Mouse (Mus musculus) limb, embryonic 13.5 days (tissue): ENCODE data around the gene Ppip5k2. TPM values are rescaled to one million over a fixed set of nuclear protein-coding genes. Genes with fewer than 3 reads are reported as not detected.
A peak's percentile ranks its signal among the peaks of the same experiment; 100 is the strongest.

ENCODE experiments used
- ATAC-seq: fragments of 200-750 bp; cut with Nextera tagmentation; 2 replicates; pipeline ENCODE4 v1.8.0; 2017; ENCODE audit warnings: low read depth, moderate number of reproducible peaks, moderate TSS enrichment; ENCODE audit not compliant: low FRiP score
- H3K27ac ChIP-seq: fragments of 300-500 bp; sonication (generic); 2 replicates; pipeline ENCODE4 v1.5.1; 2015; ENCODE audit warnings: inconsistent platforms, mild to moderate bottlenecking, moderate library complexity
- H3K27me3 ChIP-seq: fragments of 300-500 bp; sonication (generic); 2 replicates; pipeline ENCODE4 v1.6.1; 2015; ENCODE audit warnings: mild to moderate bottlenecking, inconsistent platforms
- H3K36me3 ChIP-seq: fragments of 300-500 bp; sonication (generic); 2 replicates; pipeline ENCODE4 v1.6.1; 2015; ENCODE audit warnings: inconsistent platforms, mild to moderate bottlenecking, moderate library complexity
- H3K4me1 ChIP-seq: fragments of 300-500 bp; sonication (generic); 2 replicates; pipeline ENCODE4 v1.6.1; 2015; ENCODE audit warnings: inconsistent platforms
- H3K4me2 ChIP-seq: fragments of 300-500 bp; sonication (generic); replicated peaks from 2 replicates; pipeline ENCODE4 v1.6.1; 2015; ENCODE audit warnings: inconsistent platforms, mild to moderate bottlenecking, moderate library complexity
- H3K4me3 ChIP-seq: fragments of 300-500 bp; sonication (generic); 2 replicates; pipeline ENCODE4 v1.5.1; 2015; ENCODE audit warnings: moderate library complexity, mild to moderate bottlenecking, inconsistent platforms
- H3K9ac ChIP-seq: fragments of 300-500 bp; sonication (generic); 2 replicates; pipeline ENCODE4 v1.6.1; 2015; ENCODE audit warnings: mild to moderate bottlenecking, inconsistent platforms
- H3K9me3 ChIP-seq: fragments of 300-500 bp; sonication (generic); 2 replicates; pipeline ENCODE4 v1.6.1; 2016; ENCODE audit warnings: inconsistent platforms
- WGBS: fragments of 180-500 bp; shearing (Covaris S2); methylation state at CpG from one replicate; pipeline ENCODE4 v1.1.7; 2015; 5-methylcytosine and 5-hydroxymethylcytosine counted together
- polyA plus RNA-seq: library from polyadenylated mRNA; unstranded; fragments of >200 nt; fragmentation: Nextera tagmentation; extraction: Ambion mirVana; gene quantifications from 2 replicates; pipeline ENCODE4 v1.2.1, GENCODE M21; 2015

Ppip5k2 gene
- polyA plus RNA-seq, 1 experiment from 2014 or later, result 34.2 TPM

DNA sequence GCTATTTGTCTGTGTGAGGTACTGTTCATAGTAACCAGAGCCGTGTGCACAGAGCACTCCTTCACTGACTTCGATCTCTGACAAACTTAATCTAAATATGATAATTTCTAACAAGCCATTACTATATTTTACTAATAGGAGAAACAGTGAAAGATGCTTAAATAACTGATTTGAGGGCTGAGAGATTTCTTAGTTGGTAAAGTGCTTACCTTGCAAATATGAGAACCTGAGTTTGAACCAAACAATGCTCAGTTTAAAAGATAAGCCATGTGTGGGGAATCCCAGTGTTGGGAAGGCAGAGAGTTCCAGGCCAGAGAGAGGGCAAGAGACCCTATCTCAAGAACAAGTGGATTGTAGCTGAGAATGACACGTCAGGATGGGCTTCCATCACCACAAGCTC, 22.0 kb downstream of the Ppip5k2 start:
- no peak overlapping the region for H3K9ac ChIP-seq
- H3K4me1 ChIP-seq, result no peaks in the 10 kb centered on the region
- no peaks in the 10 kb centered on the region for H3K27me3 ChIP-seq
- no peaks in the 10 kb centered on the region for H3K9me3 ChIP-seq
- H3K36me3 ChIP-seq, result peaks cover 51% of the 10 kb centered on the region
- no peak overlapping the region for H3K27ac ChIP-seq
- ATAC-seq, result no peak
- H3K4me2 ChIP-seq, result no peak overlapping the region
- WGBS, result 88% methylated on average over 3 of the region's 3 CpGs
- H3K4me3 ChIP-seq, result no peak overlapping the region

DNA sequence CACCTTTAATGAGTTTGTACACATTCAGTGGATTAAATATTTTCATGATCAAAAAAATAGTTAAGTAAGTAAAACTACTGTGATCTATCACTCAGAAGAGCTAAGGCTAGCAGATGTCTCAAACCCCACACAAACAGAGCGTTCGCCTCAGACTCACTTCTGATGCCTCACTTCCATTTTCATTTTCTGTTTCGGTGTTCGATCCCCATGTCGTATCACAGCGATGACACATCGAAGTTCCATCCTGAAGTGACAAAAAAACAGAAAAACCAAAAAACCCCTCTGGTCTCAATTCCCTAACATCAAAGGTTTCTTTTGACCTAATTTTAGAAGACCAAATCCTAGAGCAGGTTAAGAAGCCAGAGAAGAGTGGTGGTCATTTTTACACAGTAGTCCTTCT, 23.9 kb downstream of the Ppip5k2 start:
- Histone ChIP-seq H3K4me2 (no peak overlapping the region), H3K9me3 (no peaks in the 10 kb centered on the region), H3K36me3 (peaks cover 50% of the 10 kb centered on the region), H3K27me3 (no peaks in the 10 kb centered on the region), H3K4me1 (no peaks in the 10 kb centered on the region), H3K4me3 (no peak overlapping the region), H3K27ac (no peak overlapping the region), H3K9ac (no peak overlapping the region)
- ATAC-seq, result no peak
- WGBS, result 97% methylated on average over 7 of the region's 7 CpGs

DNA sequence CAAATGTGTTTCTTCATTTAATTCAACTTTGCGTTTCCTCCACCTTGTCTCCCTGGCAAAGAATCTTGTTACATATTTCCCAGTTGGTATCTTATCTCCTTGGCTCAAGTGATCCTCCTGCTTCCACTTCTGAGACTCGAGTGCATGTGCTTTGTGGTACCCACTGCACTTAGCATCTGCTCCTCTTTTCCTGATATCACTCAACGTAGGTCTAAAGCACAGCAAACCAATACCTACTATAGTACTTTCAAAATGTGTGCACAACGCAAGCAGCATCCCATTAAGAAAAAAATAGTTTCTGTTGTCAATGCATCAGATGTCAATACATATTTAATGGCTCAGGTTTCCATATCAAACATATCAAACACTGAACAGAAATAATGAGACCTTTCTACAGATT, 24.5 kb downstream of the Ppip5k2 start:
- 90% methylated on average over 4 of the region's 4 CpGs for WGBS
- Histone ChIP-seq H3K27ac (no peak overlapping the region), H3K9ac (no peak overlapping the region), H3K9me3 (no peaks in the 10 kb centered on the region), H3K4me1 (no peaks in the 10 kb centered on the region), H3K4me3 (no peak overlapping the region), H3K27me3 (no peaks in the 10 kb centered on the region), H3K36me3 (peaks cover 50% of the 10 kb centered on the region), H3K4me2 (no peak overlapping the region)
- ATAC-seq, result no peak

DNA sequence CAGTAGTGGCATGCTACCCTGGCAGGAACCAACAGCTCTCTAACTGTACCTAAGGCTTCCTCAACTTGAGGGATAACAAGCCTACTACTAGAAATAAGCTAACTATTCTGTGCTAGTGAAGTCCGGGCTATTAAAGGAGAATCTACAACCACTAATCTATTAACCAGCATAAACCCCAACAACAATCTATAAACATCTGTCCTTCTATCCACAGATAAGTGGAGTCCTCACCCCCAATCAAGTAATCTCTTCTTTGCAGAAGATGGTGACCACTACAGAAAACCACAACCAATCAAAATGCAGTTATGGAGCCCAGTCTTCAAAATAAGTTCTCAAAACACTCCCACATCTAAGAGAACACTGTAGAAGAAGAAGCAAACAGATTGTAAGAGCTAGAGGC, 27.1 kb downstream of the Ppip5k2 start:
- no peak overlapping the region for H3K4me2 ChIP-seq
- peaks cover 50% of the 10 kb centered on the region for H3K36me3 ChIP-seq
- no peaks in the 10 kb centered on the region for H3K4me1 ChIP-seq
- no peak for ATAC-seq
- WGBS, result 100% methylated on average over 1 of the region's 1 CpGs
- H3K9ac ChIP-seq, result no peak overlapping the region
- no peaks in the 10 kb centered on the region for H3K27me3 ChIP-seq
- no peak overlapping the region for H3K27ac ChIP-seq
- H3K9me3 ChIP-seq, result no peaks in the 10 kb centered on the region
- no peak overlapping the region for H3K4me3 ChIP-seq

DNA sequence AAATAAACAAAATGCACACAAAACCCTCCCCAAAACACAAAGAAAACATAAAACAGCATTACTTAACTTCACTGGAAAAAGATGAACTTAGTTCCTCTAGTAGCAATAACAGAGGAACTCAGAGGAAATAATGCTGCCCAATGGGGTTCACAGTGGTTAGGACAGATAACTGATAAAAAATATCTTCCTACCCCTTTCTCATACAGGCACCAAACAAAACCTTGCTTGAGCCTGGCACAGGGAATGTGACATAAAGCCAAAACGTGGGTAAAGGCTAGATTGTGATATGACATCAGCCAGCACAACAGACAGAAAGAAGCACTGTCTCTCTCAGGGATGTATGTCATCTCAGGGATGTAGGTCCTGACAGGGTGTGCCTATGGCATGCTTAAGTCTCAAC, 40.9 kb downstream of the Ppip5k2 start:
- H3K36me3 ChIP-seq, result peaks cover 34% of the 10 kb centered on the region
- no peak overlapping the region for H3K4me3 ChIP-seq
- H3K4me2 ChIP-seq, result no peak overlapping the region
- ATAC-seq, result no peak
- no peak overlapping the region for H3K27ac ChIP-seq
- H3K9ac ChIP-seq, result no peak overlapping the region
- no peaks in the 10 kb centered on the region for H3K4me1 ChIP-seq
- no peaks in the 10 kb centered on the region for H3K9me3 ChIP-seq
- no peaks in the 10 kb centered on the region for H3K27me3 ChIP-seq
- 59% methylated on average over 1 of the region's 1 CpGs for WGBS

DNA sequence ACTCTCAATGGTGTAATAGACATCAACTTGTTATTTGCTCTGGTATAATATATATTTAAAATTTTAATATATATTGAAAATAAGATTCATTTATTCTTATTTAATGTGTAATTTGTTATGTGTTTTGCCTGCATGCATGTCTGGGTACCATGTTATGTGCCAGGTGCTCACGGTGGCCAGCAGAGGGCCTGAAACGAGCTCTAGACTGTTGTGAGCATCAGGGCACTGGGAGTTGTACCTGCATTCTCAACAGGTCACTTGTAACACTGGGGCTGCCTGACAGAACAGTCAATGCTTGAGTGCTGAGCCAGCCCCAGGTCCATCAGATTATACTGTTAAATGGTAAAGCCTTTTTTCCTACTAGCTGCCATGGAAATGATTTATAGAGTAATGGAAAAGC, 43.5 kb downstream of the Ppip5k2 start:
- H3K4me1 ChIP-seq, result no peaks in the 10 kb centered on the region
- ATAC-seq, result no peak
- no peak overlapping the region for H3K4me2 ChIP-seq
- H3K4me3 ChIP-seq, result no peak overlapping the region
- peaks cover 31% of the 10 kb centered on the region for H3K36me3 ChIP-seq
- no peaks in the 10 kb centered on the region for H3K9me3 ChIP-seq
- no peak overlapping the region for H3K27ac ChIP-seq
- 72% methylated on average over 2 of the region's 2 CpGs for WGBS
- H3K9ac ChIP-seq, result no peak overlapping the region
- no peaks in the 10 kb centered on the region for H3K27me3 ChIP-seq

GRCm38 (mm10) chr1:97718440-97718839, 51.8 kb downstream of the Ppip5k2 start:
- WGBS, result 91% methylated on average over 9 of the region's 9 CpGs
- H3K36me3 ChIP-seq, result peaks cover 49% of the 10 kb centered on the region
- no peak for ATAC-seq

GRCm38 (mm10) chr1:97714334-97714868, 55.8 kb downstream of the Ppip5k2 start:
- WGBS, result 91% methylated on average over 11 of the region's 11 CpGs

More at GRCm38 (mm10) chr1:97718440-97718839, 51.8 kb downstream of the Ppip5k2 start:
- Histone ChIP-seq H3K27ac (no peak overlapping the region), H3K27me3 (no peaks in the 10 kb centered on the region), H3K9me3 (no peaks in the 10 kb centered on the region), H3K4me1 (no peaks in the 10 kb centered on the region), H3K9ac (no peak overlapping the region), H3K4me2 (no peak overlapping the region), H3K4me3 (no peak overlapping the region)

DNA sequence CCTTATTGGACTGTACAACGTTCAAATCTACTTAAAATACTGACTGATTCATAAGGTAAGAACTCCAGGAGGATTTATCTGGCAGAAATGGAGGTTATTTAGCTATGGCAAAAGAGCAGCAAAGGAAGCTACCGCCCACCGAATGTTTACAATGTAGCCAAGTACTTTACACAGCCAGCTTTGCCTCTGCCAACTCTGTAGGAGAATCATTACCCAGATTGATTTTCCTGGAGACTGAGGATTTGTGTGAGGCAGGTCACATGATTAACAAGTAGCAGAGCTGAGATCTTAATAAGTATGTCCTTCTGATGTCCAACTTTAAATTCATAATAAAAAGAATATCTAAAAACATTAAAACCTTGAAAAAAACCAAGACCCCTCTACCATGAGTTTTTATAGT, 59.7 kb downstream of the Ppip5k2 start:
- Histone ChIP-seq H3K4me1 (no peaks in the 10 kb centered on the region), H3K27me3 (no peaks in the 10 kb centered on the region), H3K9ac (no peak overlapping the region), H3K4me2 (no peak overlapping the region), H3K36me3 (peaks cover 53% of the 10 kb centered on the region), H3K4me3 (no peak overlapping the region), H3K9me3 (no peaks in the 10 kb centered on the region), H3K27ac (no peak overlapping the region)
- 91% methylated on average over 3 of the region's 3 CpGs for WGBS
- ATAC-seq, result no peak

More at GRCm38 (mm10) chr1:97714334-97714868, 55.8 kb downstream of the Ppip5k2 start:
- H3K4me2 ChIP-seq, result no peak overlapping the region
- H3K36me3 ChIP-seq, result peaks cover 61% of the 10 kb centered on the region
- H3K27me3 ChIP-seq, result no peaks in the 10 kb centered on the region
- H3K9ac ChIP-seq, result no peak overlapping the region
- H3K27ac ChIP-seq, result no peak overlapping the region
- H3K9me3 ChIP-seq, result no peaks in the 10 kb centered on the region
- H3K4me3 ChIP-seq, result no peak overlapping the region
- no peak for ATAC-seq
- no peaks in the 10 kb centered on the region for H3K4me1 ChIP-seq

DNA sequence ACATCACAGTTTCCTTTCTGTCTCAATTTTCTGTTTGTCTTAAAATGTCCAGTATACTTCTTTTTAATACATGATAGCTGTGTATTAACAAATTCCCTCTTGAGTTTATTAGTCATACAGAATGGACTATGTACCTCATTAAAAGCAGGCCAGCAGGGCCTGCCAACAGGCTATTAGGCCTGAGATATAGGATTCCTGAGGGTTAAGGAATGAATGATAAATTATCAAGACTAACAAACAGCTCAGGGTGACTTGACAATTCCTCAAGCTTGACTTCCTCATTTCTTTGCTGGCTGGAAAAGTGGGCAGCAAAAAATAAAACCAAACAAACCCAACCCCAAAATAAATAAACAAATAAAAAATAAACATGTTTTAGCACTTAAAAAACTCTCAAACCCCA, 64.8 kb downstream of the Ppip5k2 start:
- no peaks in the 10 kb centered on the region for H3K9me3 ChIP-seq
- ATAC-seq, result no peak
- no peaks in the 10 kb centered on the region for H3K4me1 ChIP-seq
- H3K27ac ChIP-seq, result no peak overlapping the region
- H3K4me2 ChIP-seq, result no peak overlapping the region
- H3K9ac ChIP-seq, result no peak overlapping the region
- H3K27me3 ChIP-seq, result no peaks in the 10 kb centered on the region
- H3K4me3 ChIP-seq, result no peak overlapping the region
- peaks cover 34% of the 10 kb centered on the region for H3K36me3 ChIP-seq

DNA sequence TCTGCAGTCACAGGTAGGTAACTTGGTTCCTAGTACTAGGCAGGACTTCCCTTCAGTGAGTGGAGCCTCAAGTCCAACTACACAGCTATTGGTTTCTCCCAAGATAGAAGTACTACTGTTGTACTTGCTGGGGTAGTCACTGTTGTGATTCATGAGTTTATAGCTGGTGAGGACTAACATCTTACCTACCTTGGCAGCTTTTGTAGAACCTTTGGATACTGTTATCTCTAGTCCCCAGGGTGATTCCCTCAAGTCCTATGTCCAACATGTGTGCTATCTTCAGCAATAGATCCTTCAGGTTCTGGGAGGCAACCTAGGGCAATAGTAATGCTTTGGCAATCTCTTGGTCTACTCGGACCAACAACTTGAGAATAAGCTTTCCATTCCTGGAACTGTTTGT, 65.6 kb downstream of the Ppip5k2 start:
- Histone ChIP-seq H3K9me3 (no peaks in the 10 kb centered on the region), H3K4me1 (no peaks in the 10 kb centered on the region), H3K36me3 (peaks cover 30% of the 10 kb centered on the region), H3K4me2 (no peak overlapping the region), H3K4me3 (no peak overlapping the region), H3K9ac (no peak overlapping the region), H3K27ac (no peak overlapping the region), H3K27me3 (no peaks in the 10 kb centered on the region)
- 89% methylated on average over 1 of the region's 1 CpGs for WGBS
- ATAC-seq, result no peak

DNA sequence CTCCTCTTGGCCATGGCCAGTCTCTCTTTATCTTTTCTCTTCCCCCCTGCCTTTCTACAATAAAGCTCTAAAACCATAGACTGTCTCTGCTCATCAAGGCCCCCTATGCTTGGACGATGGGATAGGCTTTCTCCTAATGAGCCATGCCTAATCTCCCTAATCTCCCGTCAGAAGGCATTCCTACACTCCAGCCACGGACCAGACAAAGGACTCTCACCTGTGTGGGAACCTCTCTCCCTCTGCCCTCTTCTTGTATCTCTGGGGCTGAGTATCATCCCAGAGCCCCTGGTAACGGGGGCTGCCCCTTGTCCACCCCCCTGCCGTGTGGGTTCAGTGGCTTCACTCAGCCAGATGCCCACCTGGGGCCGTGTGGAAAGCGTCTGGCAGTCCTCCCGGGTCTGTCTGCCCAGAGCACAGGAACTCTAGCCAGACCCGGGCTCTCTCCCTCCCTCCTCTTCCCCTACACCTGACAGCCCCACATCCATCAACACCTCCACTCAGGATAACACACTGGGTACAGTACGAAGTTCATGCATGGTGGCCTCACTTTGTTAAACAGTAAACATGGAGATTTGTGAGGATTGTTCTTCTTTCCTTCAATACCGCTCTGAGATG, 71.1 kb downstream of the Ppip5k2 start:
- WGBS, result 17% methylated on average over 11 of the region's 11 CpGs
- H3K9ac ChIP-seq, result no peak overlapping the region
- H3K9me3 ChIP-seq, result no peaks in the 10 kb centered on the region
- ATAC-seq, result no peak
- no peak overlapping the region for H3K4me3 ChIP-seq
- H3K27ac ChIP-seq, result no peak overlapping the region
- peak overlapping the region; percentile 16; the same call in 1 of the 2 replicates for H3K4me2 ChIP-seq
- H3K4me1 ChIP-seq, result no peaks in the 10 kb centered on the region
- no peaks in the 10 kb centered on the region for H3K36me3 ChIP-seq
- H3K27me3 ChIP-seq, result no peaks in the 10 kb centered on the region

DNA sequence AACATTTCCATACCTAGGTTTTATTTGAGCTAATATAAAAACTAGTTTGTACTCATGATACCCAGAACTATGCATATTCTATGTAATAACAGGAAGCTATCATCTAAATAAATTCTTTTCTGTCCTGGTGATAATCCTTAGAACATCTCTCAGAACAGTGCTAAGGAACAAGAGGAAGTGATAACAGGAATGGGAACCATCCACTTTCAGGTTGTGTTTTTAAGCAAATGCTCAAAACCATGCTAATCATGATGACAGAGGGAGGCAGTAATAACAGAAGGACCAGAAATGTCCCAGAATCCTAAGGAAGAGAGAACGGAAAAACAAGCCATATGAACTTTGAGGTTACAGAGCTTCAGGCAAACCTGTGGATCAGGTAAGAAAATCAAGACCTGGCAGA, 72.9 kb downstream of the Ppip5k2 start:
- Histone ChIP-seq H3K27ac (no peak overlapping the region), H3K9me3 (no peaks in the 10 kb centered on the region), H3K4me1 (no peaks in the 10 kb centered on the region), H3K4me3 (no peak overlapping the region), H3K9ac (no peak overlapping the region), H3K36me3 (no peaks in the 10 kb centered on the region), H3K27me3 (no peaks in the 10 kb centered on the region), H3K4me2 (no peak overlapping the region)
- WGBS, result 89% methylated on average over 1 of the region's 1 CpGs
- ATAC-seq, result no peak
